Mouse (Mus musculus): ENCODE measurements around the gene Gm49721.
"Not testable (repeated sequence)": the region's sequence is repeated elsewhere in the genome, so short reads cannot be mapped to it uniquely, and the experiment has no call there.

Gene Gm49721

DNA sequence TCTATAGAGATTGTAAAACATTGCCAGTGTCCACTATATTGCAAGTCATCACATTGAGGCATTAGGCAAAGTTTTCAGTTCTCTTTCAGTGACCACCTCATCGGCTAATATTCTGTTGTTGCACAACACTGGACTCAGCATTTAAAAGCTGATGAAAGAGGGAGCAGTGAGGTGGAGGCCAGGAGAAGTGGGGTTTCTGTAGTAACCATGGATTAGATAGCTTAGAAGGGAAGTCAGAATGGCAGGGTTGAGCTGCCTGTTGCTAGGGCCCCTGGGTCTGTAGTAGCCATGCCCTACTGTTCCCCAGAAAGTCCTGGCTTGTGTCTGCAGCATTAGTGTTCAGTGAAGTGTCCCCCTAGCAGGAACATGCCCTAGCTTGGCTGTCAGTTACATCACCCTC lies 7.4 kb downstream of the Gm49721 start:
- DNase-seq (ENCODE audit: low spot score) = not testable (repeated sequence)

DNA sequence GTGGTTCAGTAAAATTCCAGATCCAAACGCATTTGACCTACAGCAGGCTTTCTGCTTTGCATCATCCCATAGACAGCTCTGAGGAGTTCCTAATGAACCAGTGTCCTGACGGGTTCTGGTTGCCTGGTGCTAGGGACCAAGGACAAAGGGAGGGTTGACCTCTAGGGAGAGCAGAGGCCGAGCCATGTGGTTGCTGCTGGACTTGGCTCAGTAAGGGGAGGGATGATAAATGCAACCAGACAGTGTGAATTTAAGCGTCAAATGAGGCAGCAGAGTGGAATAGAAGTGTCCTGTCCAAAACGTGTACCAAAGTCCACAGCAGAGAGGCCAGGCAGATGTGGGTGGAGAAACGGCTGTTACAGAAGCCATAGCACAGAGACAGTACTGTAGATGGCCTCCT lies 16.8 kb downstream of the Gm49721 start:
- DNase-seq (ENCODE audit: low spot score) = not testable (repeated sequence)

DNA sequence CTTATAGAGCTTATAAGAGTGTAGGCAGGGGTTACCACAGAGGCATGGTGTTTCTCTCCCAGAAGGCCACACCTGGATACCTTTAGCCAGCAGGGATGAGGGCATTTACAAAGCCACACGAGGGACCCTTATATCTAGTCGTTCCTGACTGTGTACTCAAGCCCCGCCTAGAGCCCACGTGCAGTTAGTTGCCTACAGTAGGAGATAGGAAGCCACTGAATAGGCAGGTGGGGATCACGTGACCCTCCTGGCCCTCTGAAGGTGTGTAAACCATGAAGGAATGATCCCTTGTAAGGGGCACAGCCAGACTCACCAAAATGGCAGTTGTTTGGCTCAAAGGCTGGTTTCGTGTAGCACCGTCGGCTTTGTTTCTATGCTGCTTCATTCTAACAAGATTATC lies 18.1 kb downstream of the Gm49721 start:
- not testable (repeated sequence) for DNase-seq (ENCODE audit: low spot score)

DNA sequence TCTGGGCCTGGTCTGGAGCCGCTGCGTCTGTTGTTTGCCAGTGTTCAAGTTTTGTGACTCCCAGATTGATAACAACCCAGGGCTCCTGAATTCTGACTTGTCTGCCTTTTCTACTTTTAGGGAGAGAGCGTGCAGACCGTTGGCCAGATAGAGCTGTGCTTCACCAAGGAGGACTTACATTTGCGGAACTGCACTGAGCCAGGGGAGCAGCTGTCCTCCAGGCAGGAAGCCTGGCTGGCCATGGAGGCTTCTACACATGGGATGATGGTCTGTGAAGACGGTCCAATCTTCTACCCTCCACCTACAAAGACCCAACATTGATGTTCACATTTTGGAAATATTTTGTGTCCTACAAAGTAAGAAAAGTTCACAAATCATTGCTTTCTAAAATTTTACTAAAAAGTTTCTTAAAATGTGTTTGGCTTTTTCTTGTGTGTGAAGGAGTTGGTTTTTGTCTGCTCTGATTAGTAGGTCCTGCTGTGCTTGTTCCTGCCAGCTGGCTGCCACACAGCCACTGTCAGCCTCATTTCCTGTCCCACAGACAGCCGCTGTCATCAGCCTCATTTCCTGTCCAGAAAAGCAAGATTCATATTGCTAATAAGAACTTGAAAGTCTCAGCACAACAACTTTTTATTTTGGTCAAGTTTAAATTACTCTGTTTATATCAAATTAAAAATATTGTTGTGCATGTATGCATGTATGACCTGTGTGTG lies 19.2 kb downstream of the Gm49721 start:
- not testable (repeated sequence) for DNase-seq (ENCODE audit: low spot score)

DNA sequence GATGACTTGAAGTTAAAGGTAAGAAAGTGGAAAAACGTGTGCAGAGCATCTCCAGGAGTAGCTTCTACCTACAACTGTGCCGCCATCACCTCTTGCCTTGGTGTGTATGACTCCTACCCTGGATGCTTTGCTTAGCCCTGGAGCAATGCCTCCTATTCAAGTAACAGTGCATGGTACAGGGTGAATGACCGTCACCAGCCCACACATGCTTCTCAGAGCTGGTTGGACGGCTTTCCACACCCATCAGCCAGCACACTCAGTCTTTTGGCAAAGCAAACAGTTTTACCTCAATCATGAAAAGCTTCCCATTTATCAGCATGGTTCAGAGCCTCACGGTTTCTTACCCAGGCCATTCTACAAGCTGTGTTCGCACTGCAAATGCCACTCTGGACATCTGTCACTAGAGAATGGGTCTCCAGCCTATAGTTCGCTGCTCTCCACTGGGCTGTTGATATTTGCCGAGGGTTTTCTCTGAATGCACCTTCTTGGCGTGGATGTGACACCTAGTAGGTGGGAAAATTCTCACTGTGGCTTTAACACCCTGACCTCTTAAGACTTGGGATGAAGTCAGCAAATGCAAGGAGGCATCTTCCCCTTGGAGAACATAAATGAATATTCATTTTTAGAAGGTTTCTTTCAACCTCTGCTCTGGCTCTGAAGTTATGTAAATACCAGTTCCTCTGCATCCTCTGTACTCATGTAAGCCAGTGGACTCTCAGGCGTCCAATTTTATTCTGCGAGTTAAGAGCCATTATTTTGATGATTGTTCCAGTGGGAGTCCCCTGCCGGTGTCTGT lies 23.3 kb downstream of the Gm49721 start:
- not testable (repeated sequence) for DNase-seq (ENCODE audit: low spot score)

DNA sequence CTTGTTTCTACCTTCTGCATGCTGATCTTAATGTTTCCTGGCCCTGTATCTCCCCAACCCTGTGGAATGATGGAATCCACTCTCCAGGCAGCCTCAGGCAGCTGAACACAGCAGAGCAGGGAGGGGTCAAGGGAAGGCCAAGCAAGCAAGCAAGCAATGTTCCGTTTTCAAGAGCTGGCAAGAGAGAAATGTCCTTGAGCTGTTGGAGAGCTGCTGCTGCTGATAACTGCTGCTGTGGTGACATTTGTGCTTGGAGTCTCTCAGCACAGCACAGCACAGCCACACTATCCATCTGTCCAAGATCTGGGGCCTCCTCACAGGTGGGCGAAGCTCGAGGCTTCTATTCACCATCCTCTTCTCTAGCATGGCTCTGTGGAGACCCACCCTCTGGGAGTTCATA lies 24.7 kb downstream of the Gm49721 start:
- DNase-seq (ENCODE audit: low spot score) = not testable (repeated sequence)

DNA sequence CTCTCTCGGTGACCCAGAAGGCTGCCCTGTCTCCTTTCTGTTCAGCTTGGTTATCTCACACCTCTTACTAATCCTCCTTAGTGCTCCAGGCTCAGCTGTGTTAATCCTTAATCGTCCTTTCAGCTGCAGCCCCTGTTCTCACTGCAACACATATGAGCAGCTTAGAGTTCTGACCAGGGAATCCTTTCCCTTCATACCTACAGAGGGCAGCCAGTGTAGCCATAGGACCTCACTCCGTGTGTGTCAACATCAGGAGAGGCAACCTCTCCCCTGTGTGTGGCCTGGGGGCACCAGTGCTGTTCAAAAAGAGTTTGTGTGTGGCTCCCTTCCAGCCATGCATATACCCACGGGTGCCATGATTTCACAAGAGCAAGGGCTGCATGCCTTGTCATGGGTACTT lies 26.9 kb downstream of the Gm49721 start:
- not testable (repeated sequence) for DNase-seq (ENCODE audit: low spot score)

DNA sequence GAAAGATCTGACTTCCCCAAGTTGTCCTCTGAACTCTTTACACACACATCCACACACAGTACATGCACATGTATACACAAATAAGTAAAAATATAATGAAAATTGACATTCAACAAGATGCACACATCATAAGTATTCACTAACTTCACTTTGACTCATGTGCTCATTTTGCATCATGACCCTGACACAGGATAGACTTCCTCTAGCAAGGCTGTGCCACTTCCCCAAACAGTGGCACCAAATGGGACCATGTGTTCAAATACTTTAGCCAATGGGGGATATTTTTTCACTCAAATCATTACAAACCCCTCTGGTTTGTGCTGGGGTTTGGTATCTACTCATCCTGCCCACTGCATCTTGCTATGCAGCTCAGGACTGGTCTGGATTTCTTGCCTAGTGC lies 30.2 kb downstream of the Gm49721 start:
- DNase-seq (ENCODE audit: low spot score) = not testable (repeated sequence)

DNA sequence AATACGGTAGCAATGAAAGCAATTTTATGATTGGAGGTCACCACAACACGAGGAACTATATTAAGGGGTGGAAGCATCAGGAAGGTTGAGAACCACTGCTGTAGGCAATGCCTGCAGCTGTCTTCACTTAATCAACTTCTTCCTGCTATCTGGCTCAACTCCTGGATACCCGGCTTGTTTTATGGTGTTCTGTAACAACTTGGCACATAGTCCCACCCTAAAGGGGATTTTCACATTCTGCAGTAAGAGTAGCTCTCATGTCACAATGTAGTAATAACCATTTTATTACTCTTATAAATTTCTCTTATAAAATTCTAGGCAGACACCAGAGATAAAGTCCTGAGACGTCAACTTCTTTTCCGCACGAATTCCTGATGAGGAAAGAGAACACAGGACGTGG lies 30.7 kb downstream of the Gm49721 start:
- DNase-seq (ENCODE audit: low spot score) = not testable (repeated sequence)

DNA sequence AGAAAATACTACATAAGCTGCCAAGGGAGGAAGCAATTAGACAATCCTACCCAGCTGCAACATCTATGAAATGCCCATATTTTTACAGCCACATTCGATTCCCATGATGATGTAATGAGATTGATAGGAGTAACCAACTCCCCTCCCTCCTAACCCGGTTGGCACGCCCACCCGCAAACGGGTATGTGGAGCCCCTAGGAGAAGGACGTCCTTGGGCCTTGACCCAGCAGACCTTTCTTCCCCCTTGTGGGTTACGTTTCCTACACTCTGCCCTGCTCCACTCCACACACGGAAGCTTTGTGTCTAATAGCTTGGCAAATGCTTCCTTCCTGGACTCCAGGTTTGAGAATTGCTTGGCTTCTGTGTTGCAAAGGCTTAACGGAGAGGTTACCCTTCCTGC lies 31.2 kb downstream of the Gm49721 start:
- DNase-seq (ENCODE audit: low spot score) = not testable (repeated sequence)

DNA sequence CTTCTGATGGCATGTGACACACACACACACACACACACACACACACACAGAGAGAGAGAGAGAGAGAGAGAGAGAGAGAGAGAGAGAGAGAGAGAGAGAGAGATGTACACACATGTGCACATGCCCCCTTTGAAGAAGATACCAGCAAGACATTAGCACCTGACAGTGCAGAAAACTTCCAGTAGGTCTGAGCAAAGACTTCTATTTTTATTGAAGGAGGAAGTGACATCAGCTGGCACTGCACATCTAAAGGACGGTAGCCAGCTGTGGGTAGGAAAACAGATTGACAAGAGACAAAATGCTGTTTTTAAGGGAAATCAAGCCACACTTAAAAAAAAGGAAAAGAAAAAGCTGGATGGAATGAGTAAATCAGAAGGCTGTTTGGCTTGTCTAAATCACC lies 35.5 kb downstream of the Gm49721 start:
- not testable (repeated sequence) for DNase-seq (ENCODE audit: low spot score)

DNA sequence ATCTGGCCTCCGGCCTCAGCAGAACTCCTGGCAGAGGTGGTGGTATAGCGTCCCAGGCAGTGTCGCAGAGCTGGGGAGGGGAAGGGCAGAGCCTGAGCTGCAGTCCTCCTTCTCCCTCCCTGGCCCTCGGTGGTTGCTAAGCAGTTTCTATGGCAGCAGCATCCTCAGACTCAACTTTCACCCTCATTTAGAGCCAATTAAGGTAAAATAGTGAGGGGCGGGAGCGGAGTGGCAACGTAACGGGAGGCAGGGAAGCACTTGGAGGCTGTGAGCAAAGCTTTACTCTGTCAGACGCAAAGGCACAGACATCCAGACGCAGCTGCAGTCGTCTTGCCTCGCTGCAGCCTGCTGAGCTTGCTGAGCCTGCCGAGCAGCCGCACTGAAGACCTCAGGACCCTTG lies 46.6 kb downstream of the Gm49721 start, which contains the start of gene Gm1604a:
Gene Gm1604a (plus strand): TSS at position 312 of the 400 bp plus-strand sequence.
- not testable (repeated sequence) for DNase-seq (ENCODE audit: low spot score)

DNA sequence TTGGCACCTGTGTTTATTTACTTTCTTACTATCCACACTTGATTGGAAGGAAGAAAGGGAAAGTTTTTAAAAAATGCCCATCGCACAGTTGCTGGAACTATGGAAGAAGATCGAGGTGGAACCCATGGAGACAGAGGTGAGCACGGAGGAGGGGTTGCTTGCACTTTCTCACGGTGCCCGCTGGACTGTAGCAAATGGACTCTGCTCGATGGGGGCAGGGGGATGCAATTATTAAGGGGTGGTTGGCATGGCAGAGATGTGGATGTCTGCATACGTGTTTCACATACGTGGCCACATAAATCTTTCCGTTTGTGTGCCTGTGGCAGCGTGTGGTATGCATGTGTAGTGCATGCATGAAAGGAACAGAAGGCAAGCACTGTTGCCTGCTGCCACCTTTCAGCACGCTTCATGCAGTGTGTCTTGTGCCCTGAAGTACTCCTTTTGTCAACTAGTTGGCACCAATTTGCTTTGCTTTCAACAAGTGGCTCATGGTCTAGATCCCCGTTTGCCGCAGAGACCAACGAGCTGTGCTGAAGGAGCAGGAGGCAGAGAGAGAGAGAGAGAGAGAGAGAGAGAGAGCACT lies 47.2 kb downstream of the Gm49721 start:
- DNase-seq (ENCODE audit: low spot score) = not testable (repeated sequence)

DNA sequence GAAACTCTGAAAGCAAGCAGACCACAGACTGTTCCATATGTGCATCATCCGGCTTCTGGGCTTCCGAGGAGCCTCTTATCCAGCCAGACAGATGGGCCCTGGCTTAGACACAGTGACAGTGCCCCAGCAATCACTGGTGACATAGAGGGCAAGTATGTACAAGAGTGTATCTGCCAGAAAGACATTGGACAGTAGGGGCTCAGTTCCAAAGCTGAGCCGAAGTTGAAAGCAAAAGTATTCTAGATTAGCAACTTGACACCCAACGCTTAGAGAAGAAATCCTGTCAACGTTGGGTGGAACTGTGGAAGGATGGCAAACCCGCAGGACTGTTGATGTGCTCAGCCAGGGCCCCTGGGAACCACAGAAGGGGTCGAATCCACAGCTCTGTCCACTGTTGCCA lies 51.5 kb downstream of the Gm49721 start:
- DNase-seq (ENCODE audit: low spot score) = not testable (repeated sequence)

DNA sequence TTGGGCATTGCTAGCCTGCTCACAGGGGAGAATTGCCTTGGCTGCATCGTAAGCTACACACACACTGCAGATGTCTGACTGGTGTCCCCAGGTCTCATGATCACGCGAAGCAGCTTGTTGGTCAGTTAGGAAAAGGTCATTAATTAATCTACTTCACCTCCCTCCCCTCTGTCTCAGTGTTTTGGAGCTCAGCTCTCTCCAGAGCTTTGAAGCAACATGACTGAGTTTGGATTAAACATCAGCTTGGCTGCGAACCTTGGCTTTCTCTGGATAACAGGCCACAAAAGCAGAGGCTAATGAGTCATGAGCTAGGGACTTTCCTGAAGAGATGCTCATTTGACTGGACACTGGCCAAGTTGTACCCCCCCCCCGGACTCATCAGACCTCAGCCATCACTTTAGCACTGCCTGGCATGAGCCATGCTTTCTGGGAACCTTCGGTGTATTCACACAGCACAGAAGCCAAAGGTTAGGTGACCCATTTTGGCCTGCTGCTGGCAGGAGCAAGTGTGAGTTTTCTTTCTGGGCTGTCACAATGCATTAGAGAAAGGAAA lies 52.0 kb downstream of the Gm49721 start:
- not testable (repeated sequence) for DNase-seq (ENCODE audit: low spot score)

DNA sequence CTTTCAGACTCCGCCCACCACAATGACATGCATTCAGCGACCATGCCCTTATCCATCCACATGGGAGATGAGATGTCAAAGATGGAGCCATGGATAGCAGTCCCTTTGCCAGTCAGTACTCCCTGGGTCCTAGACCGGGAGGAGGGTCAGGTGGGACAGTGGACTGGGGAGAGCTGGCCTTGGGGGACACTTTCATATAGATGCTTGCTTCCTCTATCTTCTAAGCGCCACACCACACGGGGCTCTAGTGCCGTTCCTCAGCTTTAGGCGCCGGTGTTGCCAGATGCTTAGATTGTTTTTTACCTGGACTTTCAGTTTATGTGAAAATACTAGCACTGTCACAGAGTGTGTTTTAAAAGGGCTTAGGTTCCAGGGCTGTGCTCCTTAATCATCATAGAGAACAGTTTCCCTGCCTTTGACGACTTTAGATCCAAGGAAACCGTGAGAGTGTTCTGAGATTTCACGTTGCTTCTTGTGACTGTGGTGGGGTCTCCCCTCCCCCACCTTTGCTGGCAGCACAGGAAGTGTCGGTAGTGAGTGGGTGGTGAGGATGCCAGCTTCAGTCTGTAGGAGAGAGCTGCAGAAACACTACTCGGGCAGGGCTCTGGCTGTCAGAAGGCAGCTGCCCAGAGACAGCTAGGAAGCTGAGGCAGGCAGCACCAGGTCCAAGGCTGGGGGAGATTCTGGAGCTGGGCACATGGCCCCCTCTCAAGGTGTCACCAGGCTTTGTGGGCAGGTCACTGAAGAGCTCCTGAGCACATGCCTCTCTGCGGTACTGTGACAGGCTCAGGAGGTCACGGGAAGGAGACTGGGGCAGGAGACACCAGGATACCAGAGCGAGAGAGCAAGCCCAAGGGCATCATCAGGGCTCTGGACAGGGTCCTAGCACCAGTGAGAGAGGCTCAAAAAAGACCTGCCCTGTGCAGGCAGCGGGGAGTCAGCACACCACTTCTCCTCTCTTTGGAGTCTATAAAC lies 54.8 kb downstream of the Gm49721 start:
- not testable (repeated sequence) for DNase-seq (ENCODE audit: low spot score)

DNA sequence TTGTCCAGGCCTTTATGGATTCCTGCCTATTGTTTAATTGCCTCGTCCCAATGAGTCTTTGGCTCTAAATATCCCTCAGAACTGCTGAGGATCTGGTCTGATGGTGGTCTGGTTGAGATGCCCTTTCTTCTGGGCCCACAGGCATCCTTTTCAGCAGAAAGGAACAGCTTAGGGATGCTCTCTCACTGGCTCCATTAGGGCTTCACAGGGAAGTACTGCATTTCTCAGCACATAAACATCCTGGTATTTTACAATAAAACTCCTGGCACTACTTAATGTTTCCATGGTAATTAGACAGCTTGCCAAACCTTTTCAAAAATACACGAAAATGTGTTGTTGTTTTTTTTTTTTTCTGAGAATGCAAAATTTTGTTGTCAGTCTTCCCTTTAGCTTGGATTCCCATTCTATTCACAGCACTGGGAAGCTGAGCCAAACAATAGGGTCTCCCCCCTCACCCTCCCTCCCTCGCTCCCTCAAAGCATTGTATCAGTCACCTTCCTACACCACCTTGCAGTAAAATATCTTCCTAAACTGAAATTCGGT lies 90.4 kb downstream of the Gm49721 start:
- DNase-seq (ENCODE audit: low spot score) = not testable (repeated sequence)

DNA sequence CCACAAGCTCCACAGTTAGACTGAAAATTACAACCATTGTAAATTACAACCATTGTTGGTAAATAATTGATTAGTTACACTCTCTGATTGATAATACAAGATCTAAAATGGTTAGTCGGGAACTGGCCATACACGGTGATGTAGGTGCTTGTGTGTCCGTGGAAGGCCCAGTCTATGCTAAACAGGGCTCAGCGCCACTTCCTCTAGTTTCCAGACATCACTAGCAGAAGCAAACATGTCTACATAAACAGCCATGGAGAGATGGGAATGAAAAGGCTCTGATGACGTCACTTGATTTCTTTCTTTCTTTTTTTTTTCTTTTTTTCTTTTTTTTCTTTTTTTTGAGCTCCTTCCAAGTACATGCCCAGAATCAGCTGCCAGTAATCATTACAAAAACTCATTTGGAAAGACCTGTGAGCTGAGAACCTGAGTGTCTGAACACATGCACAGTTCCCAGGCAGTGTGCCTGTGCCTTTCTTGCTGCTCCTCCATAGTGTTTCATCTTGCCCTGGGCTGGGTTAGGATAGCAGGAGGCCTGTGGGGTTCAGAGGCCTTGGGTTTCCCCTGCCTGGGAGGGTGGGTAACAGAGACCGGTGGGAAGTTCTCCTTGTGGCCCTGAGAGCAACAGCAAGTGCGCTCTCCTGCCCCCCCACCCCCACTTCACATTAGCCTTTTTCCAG lies 91.0 kb downstream of the Gm49721 start:
- DNase-seq (ENCODE audit: low spot score) = not testable (repeated sequence)

DNA sequence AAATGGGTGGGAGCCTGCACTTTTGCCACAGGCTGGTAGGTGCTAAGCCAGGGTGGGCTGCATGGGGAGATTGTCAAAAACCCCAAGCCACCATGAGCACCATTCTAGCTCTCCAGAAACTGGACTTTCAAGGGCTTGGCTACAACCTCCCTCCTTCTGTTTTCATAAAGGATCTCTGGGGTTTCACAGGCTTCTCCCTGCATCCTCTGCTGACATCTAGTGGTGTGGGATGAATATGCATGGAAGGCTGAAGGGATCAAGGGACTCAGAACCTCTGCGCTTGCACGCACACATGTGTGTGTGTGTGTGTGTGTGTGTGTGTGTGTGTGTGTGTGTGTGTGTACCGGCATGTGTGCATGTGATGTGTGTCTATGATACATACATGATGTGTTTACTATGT lies 95.8 kb downstream of the Gm49721 start:
- DNase-seq (ENCODE audit: low spot score) = peak; percentile 3

DNA sequence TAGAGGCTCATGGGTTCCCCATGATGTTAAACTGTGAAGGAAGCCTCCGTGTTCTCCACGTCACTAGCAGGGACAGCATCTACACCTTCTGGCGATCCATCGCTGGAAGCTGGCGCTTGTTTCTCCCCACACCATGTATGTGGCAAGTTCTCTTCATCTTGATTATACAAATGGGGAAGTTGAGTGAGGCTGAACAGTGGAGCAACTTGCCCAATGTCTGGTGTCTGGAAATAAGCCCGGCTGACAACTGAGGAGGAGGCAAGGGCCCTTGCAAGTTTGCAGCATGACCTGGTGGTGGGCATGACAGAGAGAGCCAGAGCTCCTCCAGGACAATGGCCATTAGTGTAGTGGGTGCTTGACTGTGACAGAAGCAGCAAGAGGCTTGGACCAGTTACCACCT lies 96.8 kb downstream of the Gm49721 start:
- DNase-seq (ENCODE audit: low spot score) = not testable (repeated sequence)

Data from embryo, embryonic 10 days (tissue).